Comparison of ENCODE assay signal across 16 mouse cellular contexts in the genomic region with DNA sequence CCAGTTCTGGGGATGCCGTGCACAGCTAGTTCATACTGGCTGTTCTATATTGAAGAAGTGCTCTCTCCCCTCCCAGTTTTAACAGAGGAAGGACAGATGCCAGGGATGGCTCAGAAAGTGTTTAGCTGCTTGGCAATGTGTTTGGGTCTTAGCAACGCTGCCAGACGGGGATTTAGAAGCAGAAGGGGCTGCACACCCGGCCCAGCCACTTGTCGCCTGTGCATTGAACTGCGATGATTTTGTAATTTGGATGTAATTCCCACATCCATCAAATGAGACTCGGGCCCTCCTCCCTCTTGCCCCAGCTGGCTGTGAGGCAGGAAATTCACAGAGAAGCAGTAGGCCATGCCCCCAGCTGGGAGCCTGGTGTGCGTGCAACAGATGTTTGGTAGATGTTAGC.
DNase-seq lines count a peak whose midpoint lies in the region; ATAC-seq and TF ChIP-seq lines count a peak whose summit lies in the region.
"Had no signal": no experiment of that assay in that cellular context is flagged by ENCODE, and none has a peak within 500 bp of the region (broad histone marks: within the 10 kb centered on the region; RNA-seq: fewer than 3 reads in every experiment).

No protein-coding gene starts in this region.

- H3K4me3 ChIP-seq in forebrain, embryonic 15.5 days = no peak overlapping the region
- H3K4me3 ChIP-seq in forebrain, embryonic 10.5 days = no peak overlapping the region
- no peak overlapping the region for H3K4me3 ChIP-seq in midbrain, postnatal 0 days (ENCODE audit: low read depth, low read length)
- H3K4me3 ChIP-seq in midbrain, embryonic 13.5 days (replicated peaks) = no peak overlapping the region
- H3K4me3 ChIP-seq: neural tube, embryonic 15.5 days had no signal

- no peak for TF ChIP-seq CTCF in midbrain, postnatal 0 days (IDR thresholded peaks at IDR 0.05)

- H3K4me2 ChIP-seq in forebrain, embryonic 15.5 days (replicated peaks) = no peak overlapping the region
- no peak overlapping the region for H3K4me2 ChIP-seq in midbrain, postnatal 0 days (ENCODE audit: low read depth, low read length, poor library complexity, severe bottlenecking)
- no peak overlapping the region for H3K4me2 ChIP-seq in midbrain, embryonic 13.5 days (replicated peaks)
- H3K4me2 ChIP-seq: liver, embryonic 11.5 days; lung, embryonic 14.5 days; neural tube, embryonic 15.5 days had no signal

- 26% methylated on average over 8 of the region's 8 CpGs for WGBS in forebrain, embryonic 15.5 days
- WGBS in forebrain, embryonic 10.5 days = 81% methylated on average over 8 of the region's 8 CpGs
- WGBS in midbrain, postnatal 0 days = 55% methylated on average over 8 of the region's 8 CpGs
- 53% methylated on average over 8 of the region's 8 CpGs for WGBS in midbrain, embryonic 13.5 days

- no peak for DNase-seq in forebrain, embryonic 10.5 days (ENCODE audit: extremely low spot score, low spot score)
- DNase-seq in midbrain, postnatal 0 days (ENCODE audit: low spot score) = peak; percentile 83
- DNase-seq in layer of hippocampus, adult 9-11 months = peak; percentile 28
- DNase-seq in retina, postnatal 7 days (ENCODE audit: low read depth, low spot score) = peak; percentile 42
- DNase-seq in adrenal gland, adult 2 months = no peak
- DNase-seq: adrenal gland, postnatal 10 days; cerebellum, adult 9-11 months; heart, adult 11 months; kidney, adult 2 months; kidney, postnatal 36 days; lung, embryonic 14.5 days; right cerebral cortex, postnatal 14 days had no signal

- H3K9ac ChIP-seq in forebrain, embryonic 15.5 days (replicated peaks) = no peak overlapping the region
- no peak overlapping the region for H3K9ac ChIP-seq in midbrain, postnatal 0 days (replicated peaks; ENCODE audit: low read length, poor library complexity, severe bottlenecking)
- no peak overlapping the region for H3K9ac ChIP-seq in midbrain, embryonic 13.5 days (replicated peaks)
- H3K9ac ChIP-seq: lung, embryonic 14.5 days; neural tube, embryonic 15.5 days had no signal

- H3K9me3 ChIP-seq in forebrain, embryonic 15.5 days = no peaks in the 10 kb centered on the region
- H3K9me3 ChIP-seq in forebrain, embryonic 10.5 days = no peaks in the 10 kb centered on the region
- H3K9me3 ChIP-seq in midbrain, postnatal 0 days (ENCODE audit: low read length) = no peaks in the 10 kb centered on the region
- no peaks in the 10 kb centered on the region for H3K9me3 ChIP-seq in midbrain, embryonic 13.5 days
- H3K9me3 ChIP-seq: neural tube, embryonic 15.5 days had no signal

- H3K27ac ChIP-seq in forebrain, embryonic 15.5 days (replicated peaks) = no peak overlapping the region
- no peak overlapping the region for H3K27ac ChIP-seq in forebrain, embryonic 10.5 days
- no peak overlapping the region for H3K27ac ChIP-seq in midbrain, postnatal 0 days (ENCODE audit: low read depth, low read length)
- H3K27ac ChIP-seq in midbrain, embryonic 13.5 days = no peak overlapping the region
- H3K27ac ChIP-seq: neural tube, embryonic 15.5 days had no signal

- no peaks in the 10 kb centered on the region for H3K36me3 ChIP-seq in forebrain, embryonic 15.5 days
- no peaks in the 10 kb centered on the region for H3K36me3 ChIP-seq in forebrain, embryonic 10.5 days (replicated peaks)
- no peaks in the 10 kb centered on the region for H3K36me3 ChIP-seq in midbrain, postnatal 0 days (ENCODE audit: insufficient read depth, low read length)
- no peaks in the 10 kb centered on the region for H3K36me3 ChIP-seq in midbrain, embryonic 13.5 days
- H3K36me3 ChIP-seq: neural tube, embryonic 15.5 days had no signal

- H3K27me3 ChIP-seq in forebrain, embryonic 15.5 days = no peaks in the 10 kb centered on the region
- H3K27me3 ChIP-seq in forebrain, embryonic 10.5 days (ENCODE audit: poor library complexity, severe bottlenecking) = no peaks in the 10 kb centered on the region
- no peaks in the 10 kb centered on the region for H3K27me3 ChIP-seq in midbrain, postnatal 0 days (ENCODE audit: insufficient read depth, low read length)
- no peaks in the 10 kb centered on the region for H3K27me3 ChIP-seq in midbrain, embryonic 13.5 days
- H3K27me3 ChIP-seq: neural tube, embryonic 15.5 days had no signal

- ATAC-seq in forebrain, embryonic 15.5 days (replicated peaks) = peak; percentile 64
- ATAC-seq in midbrain, postnatal 0 days (ENCODE audit: low FRiP score) = no peak
- no peak for ATAC-seq in midbrain, embryonic 13.5 days

- H3K4me1 ChIP-seq in forebrain, embryonic 15.5 days = peaks cover 11% of the 10 kb centered on the region
- no peaks in the 10 kb centered on the region for H3K4me1 ChIP-seq in forebrain, embryonic 10.5 days
- H3K4me1 ChIP-seq in midbrain, postnatal 0 days (ENCODE audit: insufficient read depth, low read length) = no peaks in the 10 kb centered on the region
- H3K4me1 ChIP-seq in midbrain, embryonic 13.5 days (replicated peaks) = 0 out of 2 replicates have a peak, but pooled peaks cover 2% of the 10 kb centered on the region
- H3K4me1 ChIP-seq: neural tube, embryonic 15.5 days had no signal

Comparison
In these comparisons a context has a peak if more than half of its experiments do, and no peak if none do; other contexts are left out.
1. DNase-seq: peak in midbrain, postnatal 0 days (single experiment), layer of hippocampus, adult 9-11 months (single experiment) and retina, postnatal 7 days (single experiment); none in forebrain, embryonic 10.5 days (single experiment) and adrenal gland, adult 2 months (single experiment).